Mouse (Mus musculus): Measurements from ENCODE around the gene Klhdc8a. TPM values are rescaled to one million over a fixed set of nuclear protein-coding genes. Genes with fewer than 3 reads are reported as not detected.
"Not testable (repeated sequence)": the region's sequence is repeated elsewhere in the genome, so short reads cannot be mapped to it uniquely, and the experiment has no call there.

Gene Klhdc8a
- polyA plus RNA-seq, 1 experiment from 2014 or later, result 0.47 TPM

- H3K9me3 ChIP-seq; H3K9ac ChIP-seq; H3K4me3 ChIP-seq; H3K4me2 ChIP-seq (replicated peaks); H3K4me1 ChIP-seq; H3K27me3 ChIP-seq; ATAC-seq (ENCODE audit: insufficient number of reproducible peaks, insufficient read depth, low FRiP score, low TSS enrichment); H3K27ac ChIP-seq; H3K36me3 ChIP-seq: not testable (repeated sequence)
- 92% methylated on average over 3 of the region's 3 CpGs for WGBS
Observed at GRCm38 (mm10) chr1:132349601-132350000, 51.2 kb downstream of the Klhdc8a start.

GRCm38 (mm10) chr1:132351058-132351457, 52.6 kb downstream of the Klhdc8a start:
- WGBS, result 95% methylated on average over 4 of the region's 4 CpGs

GRCm38 (mm10) chr1:132353389-132353788, 55.0 kb downstream of the Klhdc8a start:
- ATAC-seq (ENCODE audit: insufficient number of reproducible peaks, insufficient read depth, low FRiP score, low TSS enrichment), result no peak

More at GRCm38 (mm10) chr1:132351058-132351457, 52.6 kb downstream of the Klhdc8a start:
- Histone ChIP-seq H3K4me3 (no peak overlapping the region), H3K36me3 (no peaks in the 10 kb centered on the region), H3K27ac (no peak overlapping the region), H3K4me2 (replicated peaks) (no peak overlapping the region), H3K9me3 (no peaks in the 10 kb centered on the region), H3K27me3 (no peaks in the 10 kb centered on the region), H3K4me1 (0 out of 2 replicates have a peak, but pooled peaks cover 4% of the 10 kb centered on the region), H3K9ac (no peak overlapping the region)
- no peak for ATAC-seq (ENCODE audit: insufficient number of reproducible peaks, insufficient read depth, low FRiP score, low TSS enrichment)

DNA sequence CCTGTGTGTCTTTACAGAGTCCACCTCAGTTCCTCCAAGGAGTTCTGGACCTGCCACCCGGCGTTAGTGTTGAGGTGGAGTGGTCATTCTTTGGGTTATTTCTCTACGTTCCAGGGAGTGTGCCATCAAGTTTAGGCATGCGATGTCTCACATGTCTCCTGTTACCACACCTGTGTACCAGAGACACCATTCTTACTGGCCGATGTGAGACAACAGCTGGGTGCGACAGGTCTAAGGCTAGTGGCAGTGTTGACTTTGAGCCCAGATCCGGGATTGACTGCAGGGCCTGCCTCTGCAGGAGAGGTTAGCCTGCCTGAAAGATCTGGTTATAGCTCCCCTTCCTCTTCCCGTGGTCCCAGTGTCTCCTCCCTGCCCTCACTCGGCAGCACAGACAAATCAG, 55.8 kb downstream of the Klhdc8a start:
- H3K9ac ChIP-seq, result no peak overlapping the region
- H3K4me3 ChIP-seq, result no peak overlapping the region
- ATAC-seq (ENCODE audit: insufficient number of reproducible peaks, insufficient read depth, low FRiP score, low TSS enrichment), result no peak
- no peaks in the 10 kb centered on the region for H3K9me3 ChIP-seq
- no peaks in the 10 kb centered on the region for H3K27me3 ChIP-seq
- no peak overlapping the region for H3K4me2 ChIP-seq (replicated peaks)
- 73% methylated on average over 9 of the region's 9 CpGs for WGBS
- no peak overlapping the region for H3K27ac ChIP-seq
- peaks cover 18% of the 10 kb centered on the region for H3K36me3 ChIP-seq
- 0 out of 2 replicates have a peak, but pooled peaks cover 4% of the 10 kb centered on the region for H3K4me1 ChIP-seq

More at GRCm38 (mm10) chr1:132353389-132353788, 55.0 kb downstream of the Klhdc8a start:
- H3K4me3 ChIP-seq, result no peak overlapping the region
- H3K9ac ChIP-seq, result no peak overlapping the region
- no peak overlapping the region for H3K27ac ChIP-seq
- 0 out of 2 replicates have a peak, but pooled peaks cover 4% of the 10 kb centered on the region for H3K4me1 ChIP-seq
- H3K9me3 ChIP-seq, result no peaks in the 10 kb centered on the region
- H3K4me2 ChIP-seq (replicated peaks), result no peak overlapping the region
- no peaks in the 10 kb centered on the region for H3K27me3 ChIP-seq
- H3K36me3 ChIP-seq, result peaks cover 10% of the 10 kb centered on the region
- 73% methylated on average over 5 of the region's 5 CpGs for WGBS

DNA sequence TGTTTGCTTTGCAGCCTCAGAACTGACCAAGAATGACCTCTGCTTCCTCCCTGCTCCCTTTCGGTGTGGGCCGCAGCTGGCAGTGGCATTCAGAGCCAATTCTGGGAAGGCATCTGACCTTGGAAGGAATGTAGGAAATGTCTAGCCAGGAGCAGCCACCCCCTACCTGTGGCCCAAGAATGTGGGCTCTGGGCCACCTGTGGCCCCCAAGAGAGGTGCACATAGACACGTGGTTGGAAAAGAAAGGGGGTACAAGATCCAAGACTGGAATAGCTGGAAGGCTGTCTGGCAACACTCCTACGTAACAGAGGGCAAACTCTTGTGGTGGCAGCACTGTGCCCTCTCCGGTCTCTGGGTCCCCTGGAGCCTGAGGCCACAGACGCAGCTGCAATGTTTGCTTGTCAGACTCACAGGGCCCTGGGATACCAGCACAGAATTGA, 56.8 kb downstream of the Klhdc8a start:
- H3K9ac ChIP-seq, result no peak overlapping the region
- no peak for ATAC-seq (ENCODE audit: insufficient number of reproducible peaks, insufficient read depth, low FRiP score, low TSS enrichment)
- WGBS, result 43% methylated on average over 6 of the region's 6 CpGs

DNA sequence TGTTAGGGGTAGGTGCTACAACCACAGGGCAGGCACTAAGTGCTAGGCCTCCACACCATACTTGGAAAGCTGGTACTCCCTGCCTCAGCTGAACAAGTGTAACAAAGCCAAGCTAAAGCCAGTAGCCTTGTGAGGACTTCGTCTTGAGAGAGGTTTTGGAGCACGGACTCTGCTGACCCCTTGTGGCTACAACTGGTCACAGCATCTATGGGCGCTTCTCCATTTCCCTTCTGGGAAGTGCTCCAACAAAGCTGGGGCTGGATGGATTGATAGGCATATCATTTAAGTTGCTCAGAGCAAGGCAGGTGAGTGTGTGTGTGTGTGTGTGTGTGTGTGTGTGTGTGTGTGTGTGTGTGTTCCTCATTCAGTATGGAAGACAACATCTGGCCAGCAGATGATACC, 57.4 kb downstream of the Klhdc8a start:
- Histone ChIP-seq H3K27me3 (no peaks in the 10 kb centered on the region), H3K4me3 (no peak overlapping the region), H3K36me3 (peaks cover 34% of the 10 kb centered on the region), H3K4me1 (0 out of 2 replicates have a peak, but pooled peaks cover 4% of the 10 kb centered on the region), H3K4me2 (replicated peaks) (no peak overlapping the region), H3K9me3 (no peaks in the 10 kb centered on the region), H3K27ac (no peak overlapping the region), H3K9ac (no peak overlapping the region)
- 0 out of 2 replicates have a peak, but pooled peaks have one; percentile 30 for ATAC-seq (ENCODE audit: insufficient number of reproducible peaks, insufficient read depth, low FRiP score, low TSS enrichment)
- 1% methylated on average over 3 of the region's 3 CpGs for WGBS

More for the DNA sequence above, 56.8 kb downstream of the Klhdc8a start:
- Histone ChIP-seq H3K4me3 (no peak overlapping the region), H3K9me3 (no peaks in the 10 kb centered on the region), H3K4me2 (replicated peaks) (no peak overlapping the region), H3K36me3 (peaks cover 27% of the 10 kb centered on the region), H3K27ac (no peak overlapping the region), H3K27me3 (no peaks in the 10 kb centered on the region), H3K4me1 (0 out of 2 replicates have a peak, but pooled peaks cover 4% of the 10 kb centered on the region)

- no peaks in the 10 kb centered on the region for H3K9me3 ChIP-seq
- 0 out of 2 replicates have a peak, but pooled peaks cover 4% of the 10 kb centered on the region for H3K4me1 ChIP-seq
- H3K36me3 ChIP-seq, result peaks cover 44% of the 10 kb centered on the region
- H3K4me2 ChIP-seq (replicated peaks), result no peak overlapping the region
- ATAC-seq (ENCODE audit: insufficient number of reproducible peaks, insufficient read depth, low FRiP score, low TSS enrichment), result no peak
- no peak overlapping the region for H3K9ac ChIP-seq
- no peak overlapping the region for H3K4me3 ChIP-seq
- no peak overlapping the region for H3K27ac ChIP-seq
- 53% methylated on average over 1 of the region's 1 CpGs for WGBS
- H3K27me3 ChIP-seq, result no peaks in the 10 kb centered on the region
Observed at GRCm38 (mm10) chr1:132356841-132357240, 58.4 kb downstream of the Klhdc8a start.

Other genes starting within 250 kb of the Klhdc8a start
- 13.0 and 14.9 TPM in 2 replicates for gene Mfsd4a, start 230.6 kb upstream of the Klhdc8a start, polyA plus RNA-seq (2016; fragmentation: Nextera tagmentation; extraction: Ambion mirVana)
- 2.9 and 3.3 TPM in 2 replicates for gene Cdk18, start 158.9 kb upstream of the Klhdc8a start, polyA plus RNA-seq (2016; fragmentation: Nextera tagmentation; extraction: Ambion mirVana)
- gene Lemd1, start 107.2 kb upstream of the Klhdc8a start, polyA plus RNA-seq (2016; fragmentation: Nextera tagmentation; extraction: Ambion mirVana), result 1.5 and 2.0 TPM in 2 replicates
- gene AC124108.1, start 107.2 kb upstream of the Klhdc8a start, polyA plus RNA-seq (2016; fragmentation: Nextera tagmentation; extraction: Ambion mirVana), result 0.43 and 0.75 TPM in 2 replicates
- gene Gm10188, start 68.9 kb upstream of the Klhdc8a start, polyA plus RNA-seq (2016; fragmentation: Nextera tagmentation; extraction: Ambion mirVana), result not detected in 2 replicates
- gene Nuak2, start 17.5 kb downstream of the Klhdc8a start, polyA plus RNA-seq (2016; fragmentation: Nextera tagmentation; extraction: Ambion mirVana), result 6.3 TPM in 2 replicates
- 22.0 and 22.1 TPM in 2 replicates for gene Tmcc2, start 92.7 kb downstream of the Klhdc8a start, polyA plus RNA-seq (2016; fragmentation: Nextera tagmentation; extraction: Ambion mirVana)
- gene Dstyk, start 118.9 kb downstream of the Klhdc8a start, polyA plus RNA-seq (2016; fragmentation: Nextera tagmentation; extraction: Ambion mirVana), result 16.1 and 17.2 TPM in 2 replicates
- 56.6 and 62.2 TPM in 2 replicates for gene Rbbp5, start 178.7 kb downstream of the Klhdc8a start, polyA plus RNA-seq (2016; fragmentation: Nextera tagmentation; extraction: Ambion mirVana)
- gene Tmem81, start 207.6 kb downstream of the Klhdc8a start, polyA plus RNA-seq (2016; fragmentation: Nextera tagmentation; extraction: Ambion mirVana), result 1.7 and 1.8 TPM in 2 replicates
- 18.7 and 23.0 TPM in 2 replicates for gene Cntn2, start 244.6 kb downstream of the Klhdc8a start, polyA plus RNA-seq (2016; fragmentation: Nextera tagmentation; extraction: Ambion mirVana)